Mouse (Mus musculus): Measurements from ENCODE around the gene Acin1.

Acin1 gene

DNA sequence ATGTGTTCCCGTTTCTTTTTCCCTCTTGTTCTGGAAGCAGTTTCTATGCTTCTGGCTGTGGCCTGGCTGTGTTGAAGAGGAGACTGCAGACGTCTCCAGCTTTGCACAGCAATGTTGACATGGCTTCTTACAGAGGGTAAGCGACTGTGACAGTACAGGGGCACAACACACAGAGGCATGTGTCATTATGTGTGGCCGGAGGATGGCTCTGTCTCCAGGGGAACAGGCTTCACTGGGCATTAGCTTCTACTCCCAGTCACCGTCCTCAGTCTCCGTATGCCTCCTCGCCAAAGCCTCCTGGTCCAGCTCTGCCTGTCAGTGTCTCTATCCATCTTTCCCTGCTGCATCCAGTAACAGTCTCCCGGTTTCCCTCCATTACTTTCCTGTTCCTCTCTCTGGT is 79.5 kb downstream of the Acin1 start:
- DNase-seq (ENCODE audit: low read depth) = no peak

DNA sequence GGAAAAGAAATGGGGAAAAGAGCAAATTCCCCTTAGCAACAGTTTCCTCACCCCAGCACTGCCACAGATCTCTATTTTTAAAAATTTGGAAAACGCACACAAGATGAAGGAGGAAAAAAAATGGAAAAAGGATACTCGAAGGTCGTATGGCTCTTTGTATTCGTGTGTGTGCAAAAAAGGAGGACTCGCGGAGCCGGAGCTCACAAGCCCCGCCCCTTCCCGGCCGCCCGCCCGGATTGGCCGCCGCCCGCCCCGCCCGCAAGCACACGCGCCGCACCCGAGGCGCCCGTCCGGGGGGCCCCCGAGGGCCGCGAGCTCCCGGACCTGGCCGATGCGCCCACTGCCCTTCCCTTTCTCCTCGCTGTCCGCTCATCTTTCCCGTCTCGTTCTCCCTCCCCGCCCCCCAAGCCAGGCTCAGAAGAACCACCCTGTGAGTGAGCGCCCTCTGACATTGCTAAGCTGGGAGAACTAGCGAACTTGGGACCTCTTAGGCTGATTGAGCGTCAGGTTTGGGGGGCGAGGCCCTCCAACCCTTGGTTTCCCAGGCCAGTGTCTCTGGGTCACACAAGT is 80.9 kb downstream of the Acin1 start, which contains the start of gene 4931414P19Rik:
4931414P19Rik (minus strand) TSS at position 242 of the 570 bp plus-strand sequence.
- no peak for DNase-seq (ENCODE audit: low read depth)

GRCm38 (mm10) chr14:54603686-54604085 is 83.0 kb downstream of the Acin1 start:
- no peak for DNase-seq (ENCODE audit: low read depth)

GRCm38 (mm10) chr14:54603038-54603654 is 83.6 kb downstream of the Acin1 start:
- peak; percentile 95 for DNase-seq (ENCODE audit: low read depth)

DNA sequence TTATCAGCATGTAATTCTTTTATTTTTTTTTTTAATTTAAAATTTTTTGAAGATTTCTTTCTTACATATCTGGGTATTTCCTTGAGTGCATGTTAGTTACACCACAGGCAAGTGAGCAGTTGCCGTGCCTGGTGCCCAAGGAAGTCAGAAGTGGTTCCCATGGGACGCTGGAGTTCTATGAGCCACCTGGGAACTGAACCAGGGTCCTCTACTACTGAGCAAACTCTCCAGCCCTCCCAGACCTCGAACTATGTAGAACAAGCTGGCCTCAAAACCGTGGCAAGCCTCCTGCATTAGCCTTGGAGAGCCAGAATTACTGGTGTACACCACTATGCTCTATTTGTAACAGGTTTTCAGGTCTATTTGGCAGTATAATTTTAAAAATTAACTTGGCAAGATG is 84.1 kb downstream of the Acin1 start:
- no peak for DNase-seq (ENCODE audit: low read depth)

DNA sequence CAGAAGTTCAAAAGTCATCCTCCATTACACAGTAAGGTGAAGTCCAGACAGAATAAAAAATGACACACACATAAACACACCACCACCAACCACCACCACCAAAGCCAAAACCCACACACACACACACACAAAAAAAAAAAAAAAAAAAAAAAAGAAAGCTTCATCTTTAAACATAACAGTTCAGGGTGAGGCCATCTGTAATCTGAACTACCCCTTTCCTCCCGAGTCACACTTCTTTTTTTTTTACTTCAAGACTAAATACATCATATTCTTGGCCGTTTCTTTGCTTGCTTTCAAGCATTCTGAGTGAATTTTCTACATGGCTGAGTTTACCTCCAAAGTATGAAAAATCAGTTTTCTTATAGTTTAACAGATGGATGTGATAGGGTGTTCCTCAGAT is 85.1 kb downstream of the Acin1 start:
- no peak for DNase-seq (ENCODE audit: low read depth)

- DNase-seq (ENCODE audit: low read depth) = no peak
Observed at GRCm38 (mm10) chr14:54597084-54597483, 89.6 kb downstream of the Acin1 start.

DNA sequence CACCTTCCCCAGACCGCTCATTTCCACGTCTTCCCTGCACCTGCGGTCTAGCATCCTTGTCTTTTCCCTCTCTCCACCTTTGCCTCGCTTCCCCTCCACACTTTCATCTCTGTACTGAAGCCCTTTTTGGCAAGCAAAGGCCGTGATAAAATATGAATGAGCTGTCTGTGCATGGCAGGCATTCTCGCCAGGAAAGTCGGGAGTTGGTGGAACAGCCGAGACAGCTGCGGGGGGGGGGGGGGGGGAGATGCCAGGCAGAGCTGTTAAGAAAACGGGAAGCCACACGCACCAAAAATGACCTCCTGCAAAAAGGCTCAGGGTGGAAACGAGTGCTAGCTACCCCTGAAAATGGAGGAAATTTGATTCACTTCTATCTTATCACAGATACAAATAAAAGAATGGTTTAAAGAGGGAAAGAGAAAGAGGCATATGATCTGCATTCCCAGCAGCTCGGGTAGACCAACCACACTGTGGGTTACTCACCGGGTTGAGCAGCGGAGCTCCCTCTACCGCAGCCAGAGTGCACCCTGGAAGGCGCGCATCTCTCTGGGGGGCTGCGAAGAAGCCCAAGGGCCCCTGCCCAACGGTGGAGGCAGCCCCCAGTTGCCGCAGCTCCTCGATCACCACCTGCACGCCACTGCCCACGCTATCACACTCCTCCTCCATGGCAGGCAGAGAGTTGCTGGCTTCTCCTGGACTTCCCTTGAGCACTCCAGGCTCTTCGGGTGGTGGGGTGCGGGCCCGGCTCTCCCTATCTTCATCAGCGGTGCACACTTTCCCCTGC is 91.9 kb downstream of the Acin1 start:
- no peak for DNase-seq (ENCODE audit: low read depth)

DNA sequence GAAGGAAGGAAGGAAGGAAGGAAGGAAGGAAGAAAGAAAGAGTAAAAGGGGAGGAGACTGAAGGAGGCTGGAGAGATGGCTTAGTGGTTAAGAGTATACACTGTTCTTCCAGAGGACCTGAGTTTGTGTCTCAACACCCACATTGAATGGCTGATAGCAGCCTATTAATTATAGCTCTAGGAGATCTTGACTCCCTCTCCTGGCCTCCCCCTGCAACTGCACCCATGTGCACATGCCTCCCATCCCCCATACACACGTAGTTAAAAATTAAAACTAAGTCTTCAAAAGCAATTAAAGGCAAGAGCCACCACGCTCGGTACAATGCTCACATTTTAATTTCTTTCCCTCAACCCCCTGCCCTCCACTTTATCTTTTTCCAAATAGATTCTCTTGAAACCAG is 92.7 kb downstream of the Acin1 start:
- no peak for DNase-seq (ENCODE audit: low read depth)

- no peak for DNase-seq (ENCODE audit: low read depth)
Observed at GRCm38 (mm10) chr14:54592319-54592934, 94.3 kb downstream of the Acin1 start.

All from c-Kit-positive CD71-positive TER-119-negative erythroid progenitor cells, embryonic 14.5 days (primary cell).